Mouse (Mus musculus) Muller cell, postnatal 12 days (primary cell): Measurements from ENCODE around the gene Stum.

Source experiments
- DNase-seq: peaks from one replicate; pipeline ENCODE4 v3.0.0-alpha.2; 2015; ENCODE audit errors: inconsistent ontology term

Gene Stum

DNA sequence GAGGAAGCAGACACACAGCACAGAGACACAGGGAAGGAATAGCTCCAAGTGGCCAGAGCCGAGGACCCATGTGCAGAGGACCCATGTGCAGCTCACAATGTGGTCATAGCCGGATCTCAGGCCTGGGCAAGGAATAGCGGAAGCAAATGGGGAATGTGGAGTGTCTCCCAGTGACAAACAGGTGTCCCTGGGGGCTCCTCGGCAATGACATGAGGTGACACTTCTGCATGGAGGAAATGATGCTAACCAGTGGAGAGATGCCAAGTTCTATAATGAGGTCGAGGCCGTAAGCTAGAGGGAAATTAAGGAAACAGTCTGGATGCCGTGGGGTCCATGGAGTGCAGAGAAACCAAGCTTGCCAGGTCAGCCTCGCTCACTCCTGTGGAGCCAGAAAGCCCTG lies 54.4 kb downstream of the Stum start:
- DNase-seq: no peak

GRCm38 (mm10) chr1:180428101-180428712 lies 55.1 kb downstream of the Stum start:
- peak; percentile 72 for DNase-seq

DNA sequence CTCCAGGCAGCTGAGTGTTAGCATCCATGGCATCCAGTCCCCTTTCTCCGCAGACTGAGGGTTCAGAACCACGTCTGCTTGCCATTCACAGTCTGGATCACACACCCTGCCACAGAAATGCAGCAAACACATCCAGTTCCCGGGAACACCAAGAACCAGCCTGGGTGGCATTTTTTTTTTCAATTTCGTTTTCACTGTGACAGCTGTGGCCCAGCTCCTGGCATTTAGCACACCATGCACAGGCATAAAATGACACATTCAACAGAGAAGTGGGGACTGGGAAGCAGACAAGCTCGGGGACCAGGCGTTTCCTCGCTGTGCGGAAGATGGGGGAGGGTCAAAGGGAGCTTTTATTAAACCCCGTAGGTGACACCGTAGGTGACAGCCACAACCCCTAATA lies 55.6 kb downstream of the Stum start:
- no peak for DNase-seq

- no peak for DNase-seq
These were observed 56.9 kb downstream of the Stum start for GRCm38 (mm10) chr1:180426405-180426804.

- no peak for DNase-seq
These were observed 59.4 kb downstream of the Stum start for GRCm38 (mm10) chr1:180423931-180424330.

DNA sequence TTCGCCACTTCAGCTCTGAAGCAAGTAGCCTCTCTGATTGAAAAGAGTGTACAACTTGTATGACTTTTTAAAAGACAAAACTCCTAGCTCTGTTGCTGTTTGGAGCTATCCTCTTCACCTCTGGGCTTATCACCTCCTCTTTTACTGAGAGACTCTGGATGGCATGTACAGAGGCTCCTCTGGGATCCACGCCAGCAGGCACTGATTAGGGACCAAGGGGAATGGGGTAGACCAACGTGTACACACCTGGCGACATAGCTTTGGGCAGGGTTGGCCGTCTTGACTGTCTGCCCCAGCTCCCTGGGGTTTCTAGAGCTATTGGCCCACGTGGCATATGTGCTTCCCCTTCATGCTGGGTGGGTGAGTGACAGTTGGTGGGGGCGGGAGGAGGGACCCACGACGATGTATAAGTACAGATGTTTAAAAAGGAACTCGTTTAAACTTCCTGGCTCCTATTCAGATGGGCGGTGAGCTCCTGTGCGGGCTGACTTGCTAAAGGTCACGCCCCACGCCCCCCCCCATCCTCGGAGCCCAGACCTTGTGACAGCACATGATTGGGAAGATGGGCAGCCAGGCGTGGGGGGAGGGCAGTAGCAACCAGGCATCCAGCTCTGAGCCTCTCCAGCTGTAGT lies 60.2 kb downstream of the Stum start:
- no peak for DNase-seq

GRCm38 (mm10) chr1:180422076-180422828 lies 61.1 kb downstream of the Stum start:
- DNase-seq: peak; percentile 59

DNA sequence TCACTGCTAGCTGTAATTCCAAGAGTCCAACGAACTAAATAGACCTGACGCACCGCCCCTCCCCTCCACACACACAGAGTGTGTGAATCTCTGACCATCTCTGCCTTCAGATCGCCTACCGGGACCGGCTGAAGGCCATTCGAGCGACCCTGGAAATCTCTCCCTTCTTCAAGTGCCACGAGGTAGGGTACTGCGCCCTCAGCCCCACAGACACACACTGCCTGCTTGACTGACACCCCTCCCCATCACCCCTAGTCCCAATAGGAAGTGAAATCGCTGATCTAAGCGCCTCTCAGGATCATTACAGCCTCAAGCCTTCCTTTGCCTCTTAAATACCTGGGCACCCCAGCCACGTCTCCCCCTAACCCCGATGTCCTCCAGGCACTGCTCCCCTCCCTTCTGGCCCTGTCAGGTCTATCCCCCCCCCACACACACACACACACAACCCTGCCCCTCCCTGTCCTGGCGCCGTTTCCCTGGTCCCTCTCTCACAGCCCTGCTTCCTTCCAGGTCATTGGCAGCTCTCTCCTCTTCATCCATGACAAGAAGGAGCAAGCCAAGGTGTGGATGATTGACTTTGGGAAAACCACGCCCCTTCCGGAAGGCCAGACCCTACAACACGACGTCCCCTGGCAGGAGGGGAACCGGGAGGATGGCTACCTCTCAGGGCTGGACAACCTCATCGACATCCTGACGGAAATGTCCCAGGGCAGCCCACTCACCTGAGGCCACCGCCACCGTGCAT lies 62.0 kb downstream of the Stum start:
- DNase-seq: no peak

GRCm38 (mm10) chr1:180420496-180421164 lies 62.7 kb downstream of the Stum start:
- DNase-seq: peak; percentile 70

DNA sequence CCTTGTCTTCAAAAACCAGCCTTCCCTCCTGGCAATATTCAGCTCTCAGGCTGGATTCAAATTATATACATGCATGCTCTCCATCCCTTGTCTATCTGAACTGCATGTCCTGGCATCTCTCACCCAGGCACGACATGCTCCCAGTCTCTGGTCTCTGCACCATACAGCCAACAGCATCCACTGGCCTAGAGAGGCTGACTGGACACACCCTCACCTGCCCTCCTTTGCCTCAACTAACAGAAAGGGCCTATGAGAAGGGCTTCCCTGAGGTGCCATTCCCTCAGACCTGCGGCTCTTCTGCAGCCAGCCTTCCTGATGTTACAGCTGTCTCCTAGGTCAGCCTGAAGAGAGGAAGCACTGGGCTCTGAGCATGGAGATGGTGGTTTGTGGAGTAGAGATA lies 64.2 kb downstream of the Stum start:
- DNase-seq: no peak

- no peak for DNase-seq
These were observed 66.2 kb downstream of the Stum start for GRCm38 (mm10) chr1:180417118-180417517.

DNA sequence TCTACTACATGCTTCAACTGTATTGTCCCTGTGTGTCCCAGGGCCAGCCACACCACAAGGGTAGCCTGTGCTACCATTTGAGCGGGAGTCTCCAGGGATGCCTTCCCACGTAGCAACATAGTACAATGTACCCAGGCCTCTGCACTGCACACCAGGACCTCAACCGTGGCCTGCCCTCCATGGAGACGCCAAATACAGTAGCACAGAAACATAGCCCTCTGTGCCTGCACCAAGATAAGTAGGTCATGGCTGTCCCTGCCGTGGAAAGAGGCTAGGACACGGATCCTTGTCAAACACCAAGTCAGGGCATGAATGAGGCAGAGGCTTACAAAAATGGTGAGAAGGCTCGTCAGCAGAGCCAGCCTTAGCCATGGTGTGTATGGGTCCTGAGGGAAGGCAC lies 67.5 kb downstream of the Stum start:
- DNase-seq: no peak

DNA sequence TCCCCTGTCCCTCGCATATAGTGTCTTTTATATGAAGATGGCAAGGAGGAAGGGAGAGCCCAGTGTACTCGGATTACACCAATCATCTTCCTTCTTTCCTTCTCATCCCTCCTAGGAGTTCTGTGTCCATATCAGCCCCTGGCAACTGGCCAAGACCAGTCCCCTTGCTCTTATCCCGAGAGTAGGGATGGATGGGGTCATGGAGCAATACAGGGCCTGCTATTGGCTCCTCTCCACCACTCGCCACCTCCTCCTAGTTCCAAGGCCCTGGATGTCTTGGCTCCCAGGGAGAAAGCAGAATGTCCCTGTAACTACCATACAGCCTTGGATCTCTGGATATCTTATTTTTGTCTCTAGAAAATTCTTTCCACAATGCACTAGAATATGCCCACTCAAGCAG lies 68.2 kb downstream of the Stum start:
- no peak for DNase-seq

DNA sequence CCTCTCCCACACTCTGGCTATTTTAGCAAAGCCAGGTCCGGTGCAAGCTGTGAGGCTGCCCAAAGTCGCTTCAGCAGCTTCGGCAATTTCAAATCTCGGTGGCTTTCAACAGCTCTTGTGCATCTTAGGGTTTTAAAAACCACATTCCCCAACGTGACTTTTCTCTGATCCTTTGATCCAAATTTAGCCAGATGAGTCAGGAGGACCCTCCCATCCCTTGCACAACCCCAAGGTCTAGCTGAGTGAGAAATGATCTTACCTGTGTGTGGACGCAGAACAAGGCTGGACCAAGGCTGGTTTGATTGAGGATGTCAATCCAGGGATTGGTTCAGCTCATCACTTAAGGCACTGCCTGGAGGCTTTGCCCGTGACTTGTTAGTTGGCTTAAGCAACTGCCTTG lies 73.0 kb downstream of the Stum start:
- no peak for DNase-seq

- DNase-seq: no peak
These were observed 73.5 kb downstream of the Stum start for GRCm38 (mm10) chr1:180409771-180410170.

GRCm38 (mm10) chr1:180408832-180409231 lies 74.5 kb downstream of the Stum start:
- no peak for DNase-seq

DNA sequence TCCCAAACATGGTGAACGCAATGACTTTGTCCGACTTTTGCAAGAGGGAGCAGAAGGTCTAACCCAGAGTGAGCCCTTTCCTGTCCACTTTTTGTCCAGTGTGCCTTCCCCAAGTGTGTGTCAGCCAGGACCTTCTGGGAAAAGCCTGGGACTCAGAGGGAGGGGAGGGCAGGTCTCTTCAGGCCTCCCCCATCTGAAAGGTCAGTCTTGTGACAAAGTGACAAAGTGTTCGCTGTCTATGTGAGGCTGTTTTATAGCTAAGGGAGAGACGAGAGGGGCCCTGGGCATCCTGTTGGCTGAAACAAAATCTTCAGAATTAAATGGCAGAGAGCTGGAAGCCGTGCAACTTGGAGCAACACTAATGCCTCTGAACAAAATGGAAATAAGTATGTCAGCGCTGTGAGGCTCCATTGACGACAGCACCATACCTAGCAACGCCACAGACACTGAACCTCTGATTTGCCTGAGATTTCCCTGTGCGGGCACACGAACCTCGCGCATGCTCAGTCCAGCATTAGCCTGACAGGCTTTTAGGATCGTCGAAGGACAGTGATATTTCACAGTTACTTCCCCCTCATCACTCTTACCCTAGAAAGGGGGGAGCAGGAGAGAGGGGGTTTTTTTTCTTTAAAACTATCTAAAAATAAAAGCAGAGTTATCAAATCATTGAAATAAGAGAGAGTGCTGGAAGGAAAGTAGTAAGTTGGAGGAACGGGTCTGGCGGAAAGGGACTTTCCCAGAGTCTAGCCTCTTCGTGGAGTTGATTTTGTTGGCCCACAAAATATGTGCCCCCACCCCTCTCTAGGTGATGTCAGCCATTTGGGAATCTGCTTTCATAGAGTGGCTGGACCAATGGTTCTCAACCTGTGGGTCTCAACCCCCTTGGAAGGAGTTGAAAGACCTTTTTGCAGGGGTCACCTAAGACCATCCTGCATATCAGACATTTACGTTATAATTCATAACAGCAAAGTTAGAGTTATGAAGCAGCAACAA lies 75.3 kb downstream of the Stum start:
- peak; percentile 18 for DNase-seq

GRCm38 (mm10) chr1:180407171-180407671 lies 76.1 kb downstream of the Stum start:
- DNase-seq: peak; percentile 86

GRCm38 (mm10) chr1:180406336-180407035 lies 76.8 kb downstream of the Stum start:
- no peak for DNase-seq
